Mouse (Mus musculus) mesoderm, embryonic 11.5 days (tissue): ENCODE results near the gene Dnm2.

Experiments used
- DNase-seq: peaks from one replicate; pipeline ENCODE4 v3.0.0-alpha.2; 2012; ENCODE audit warnings: low read depth, low spot score

Dnm2 gene

DNA sequence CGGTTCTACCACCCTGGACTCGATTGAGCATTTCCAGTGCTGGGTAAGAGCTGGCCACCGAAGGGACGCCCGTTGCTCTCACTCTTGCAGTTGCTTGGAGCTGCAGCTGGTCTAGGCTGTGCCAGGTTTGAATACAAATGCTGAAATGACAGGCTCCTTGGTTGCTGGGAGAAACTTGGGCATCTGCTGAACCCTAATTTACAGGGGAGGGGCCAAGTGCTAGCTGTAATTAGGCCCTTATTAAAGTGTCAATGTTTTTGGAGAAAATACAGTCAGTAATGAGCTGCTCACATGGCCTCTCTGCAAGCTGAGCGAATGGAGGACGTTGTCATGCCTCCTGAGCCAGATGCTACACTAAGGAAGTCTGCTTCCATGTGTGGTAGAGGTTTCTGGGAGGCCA lies 6.0 kb downstream of the Dnm2 start:
- DNase-seq, result no peak

GRCm38 (mm10) chr9:21432066-21432465 lies 7.4 kb downstream of the Dnm2 start:
- no peak for DNase-seq

- DNase-seq, result no peak
Observed at GRCm38 (mm10) chr9:21433766-21434165, 9.1 kb downstream of the Dnm2 start.

GRCm38 (mm10) chr9:21434410-21434809 lies 9.7 kb downstream of the Dnm2 start:
- no peak for DNase-seq

GRCm38 (mm10) chr9:21435777-21436635 lies 11.3 kb downstream of the Dnm2 start:
- no peak for DNase-seq

- DNase-seq, result no peak
Observed at GRCm38 (mm10) chr9:21437577-21437976, 12.9 kb downstream of the Dnm2 start.

DNA sequence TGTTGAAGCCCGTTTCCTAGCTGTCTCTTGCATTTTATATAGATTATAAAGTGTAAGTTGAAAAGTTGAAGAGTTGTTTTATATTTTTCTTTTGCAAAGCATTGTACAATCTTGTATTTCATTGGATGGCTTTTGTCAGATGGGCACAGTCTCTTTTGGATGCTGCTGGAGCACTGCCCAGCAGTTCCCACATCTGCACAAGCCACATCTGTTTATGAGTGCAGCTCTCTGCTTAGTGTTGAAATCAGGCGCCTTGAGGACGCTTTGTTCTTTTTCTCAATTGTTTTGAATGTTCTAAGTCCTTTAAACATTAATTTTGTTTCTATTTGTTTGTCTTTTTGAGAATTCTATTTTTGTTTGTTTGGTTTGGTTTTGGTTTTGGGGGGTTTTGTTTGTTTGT lies 13.5 kb downstream of the Dnm2 start:
- DNase-seq, result no peak

DNA sequence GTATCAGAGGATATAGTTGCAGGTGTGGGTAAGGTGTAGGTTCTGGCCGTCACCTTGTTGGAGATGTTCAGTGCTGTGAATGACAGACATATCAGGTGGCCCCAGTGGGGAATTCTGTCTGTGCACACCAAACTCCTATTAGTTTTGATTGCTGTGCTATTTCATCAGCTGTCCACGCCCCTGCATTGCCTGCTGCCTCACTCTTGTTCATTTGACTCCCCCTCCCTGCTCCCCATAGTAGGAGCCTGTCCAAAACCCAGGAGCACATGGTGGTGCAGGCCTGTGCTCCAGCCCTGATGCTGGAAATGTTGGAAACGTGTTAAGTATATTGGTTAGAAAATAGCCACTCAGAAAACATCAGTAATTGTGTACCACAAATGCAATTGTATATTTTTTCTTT lies 14.7 kb downstream of the Dnm2 start:
- no peak for DNase-seq

GRCm38 (mm10) chr9:21439914-21440313 lies 15.2 kb downstream of the Dnm2 start:
- no peak for DNase-seq

DNA sequence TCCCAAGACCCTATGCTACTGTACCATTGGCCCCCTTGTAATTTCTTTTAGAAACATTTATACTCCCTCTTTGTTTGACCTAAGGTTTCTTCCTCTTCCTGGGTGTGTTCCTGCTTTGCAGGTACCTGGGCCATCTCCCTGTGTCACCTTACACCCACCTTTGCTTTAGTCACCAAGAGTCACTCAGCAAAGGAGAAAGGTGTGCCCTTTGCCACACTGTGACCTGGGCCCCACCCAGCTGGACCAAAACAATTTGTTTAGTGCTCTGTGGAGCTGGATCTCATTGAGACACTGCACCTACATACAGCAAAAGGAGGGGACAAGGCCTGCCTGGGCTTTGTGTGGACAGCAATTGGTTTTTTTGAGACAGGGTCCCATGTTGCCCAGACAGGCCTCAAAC lies 15.7 kb downstream of the Dnm2 start:
- no peak for DNase-seq

- no peak for DNase-seq
Observed at GRCm38 (mm10) chr9:21443853-21444252, 19.1 kb downstream of the Dnm2 start.

- no peak for DNase-seq
Observed at GRCm38 (mm10) chr9:21444574-21444973, 19.9 kb downstream of the Dnm2 start.

DNA sequence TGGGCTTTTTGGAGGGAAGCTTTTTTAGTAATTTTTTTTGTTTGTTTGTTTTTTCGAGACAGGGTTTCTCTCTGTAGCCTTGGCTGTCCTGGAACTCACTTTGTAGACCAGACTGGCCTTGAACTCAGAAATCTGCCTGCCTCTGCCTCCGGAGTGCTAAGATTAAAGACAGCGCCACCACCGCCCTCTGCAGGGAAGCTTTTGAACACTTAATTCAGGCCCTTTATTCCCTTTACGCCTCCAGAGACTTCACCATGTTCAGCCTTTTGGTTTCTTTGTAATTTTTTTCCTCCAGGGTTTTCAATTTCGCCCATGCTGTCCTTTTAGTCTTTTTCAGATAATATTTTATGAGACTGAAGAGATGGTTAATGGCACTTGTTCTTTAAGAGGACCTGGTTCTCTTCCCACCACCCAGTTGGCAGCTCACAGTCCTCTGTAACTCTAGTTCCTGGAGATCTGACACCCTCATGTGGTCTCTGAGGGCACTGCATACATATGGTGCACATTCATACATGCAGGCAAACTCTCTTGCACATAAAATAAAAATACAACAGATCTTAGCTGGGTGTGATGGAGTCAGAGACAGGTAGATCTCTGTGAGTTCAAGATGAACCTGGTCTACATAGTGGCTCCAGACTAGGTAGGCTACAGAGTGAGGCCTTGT lies 20.5 kb downstream of the Dnm2 start:
- no peak for DNase-seq

- DNase-seq, result no peak
Observed at GRCm38 (mm10) chr9:21447778-21448177, 23.1 kb downstream of the Dnm2 start.

- no peak for DNase-seq
Observed at GRCm38 (mm10) chr9:21449710-21450109, 25.0 kb downstream of the Dnm2 start.

- DNase-seq, result no peak
Observed at GRCm38 (mm10) chr9:21450270-21450669, 25.6 kb downstream of the Dnm2 start.

GRCm38 (mm10) chr9:21451391-21451790 lies 26.7 kb downstream of the Dnm2 start:
- DNase-seq, result no peak

DNA sequence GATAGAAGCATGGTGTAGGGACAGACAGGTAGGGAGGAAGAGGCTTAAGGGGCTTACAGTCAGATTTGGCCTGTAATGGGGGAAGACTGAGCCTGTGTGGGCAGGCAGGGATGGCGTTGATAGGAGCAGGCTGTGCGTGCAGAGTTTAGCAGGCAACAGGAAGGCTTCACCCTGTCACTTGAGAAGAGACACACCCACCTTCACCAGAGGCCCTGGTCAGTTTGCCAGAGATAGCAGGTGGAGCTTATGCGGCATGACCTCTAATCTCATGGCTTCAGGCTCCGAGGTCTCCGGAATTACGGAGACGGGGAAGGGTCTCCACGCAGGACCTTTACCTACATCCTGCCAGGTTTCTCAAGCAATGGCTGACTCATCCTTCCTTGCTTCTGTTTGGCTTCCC lies 27.2 kb downstream of the Dnm2 start:
- DNase-seq, result no peak

DNA sequence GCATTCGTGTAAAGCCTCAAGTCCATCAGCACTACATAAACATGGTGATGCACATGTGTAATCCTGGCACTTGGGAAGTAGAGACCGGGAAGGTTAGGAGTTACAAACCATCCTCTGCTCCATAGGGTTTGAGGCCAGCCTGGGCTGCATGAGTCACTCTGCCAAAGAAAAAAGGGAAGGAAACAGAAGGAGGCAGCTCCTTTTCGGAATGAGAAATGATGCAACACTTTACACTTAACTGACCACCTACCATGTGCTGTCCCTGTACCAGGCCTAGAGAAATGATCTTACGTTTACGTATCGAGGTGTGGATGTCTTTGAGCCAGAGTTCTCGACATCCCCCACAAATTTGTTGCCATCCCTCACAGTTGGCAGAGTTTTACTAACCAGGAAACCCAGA lies 28.3 kb downstream of the Dnm2 start:
- DNase-seq, result no peak

GRCm38 (mm10) chr9:21453459-21453858 lies 28.8 kb downstream of the Dnm2 start:
- DNase-seq, result no peak

DNA sequence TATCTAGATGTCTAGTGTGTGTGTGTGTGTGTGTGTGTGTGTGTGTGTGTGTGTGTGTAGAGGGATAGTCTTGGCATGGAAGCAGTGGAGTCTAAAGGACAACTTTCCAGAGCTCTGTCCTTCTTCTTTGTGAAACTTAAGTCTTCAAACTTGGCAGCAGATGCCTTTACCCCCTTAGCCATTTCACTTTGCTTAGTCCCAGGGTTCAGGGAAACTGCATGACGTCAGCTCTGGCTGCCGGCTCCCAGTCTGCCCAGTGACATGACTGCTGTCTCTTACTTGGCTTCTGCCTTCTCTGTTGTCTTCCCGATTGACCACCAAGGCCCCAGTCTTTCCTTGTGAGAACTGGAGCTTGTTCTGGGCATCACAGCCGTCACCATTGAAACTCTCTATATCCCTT lies 29.8 kb downstream of the Dnm2 start:
- DNase-seq, result no peak

DNA sequence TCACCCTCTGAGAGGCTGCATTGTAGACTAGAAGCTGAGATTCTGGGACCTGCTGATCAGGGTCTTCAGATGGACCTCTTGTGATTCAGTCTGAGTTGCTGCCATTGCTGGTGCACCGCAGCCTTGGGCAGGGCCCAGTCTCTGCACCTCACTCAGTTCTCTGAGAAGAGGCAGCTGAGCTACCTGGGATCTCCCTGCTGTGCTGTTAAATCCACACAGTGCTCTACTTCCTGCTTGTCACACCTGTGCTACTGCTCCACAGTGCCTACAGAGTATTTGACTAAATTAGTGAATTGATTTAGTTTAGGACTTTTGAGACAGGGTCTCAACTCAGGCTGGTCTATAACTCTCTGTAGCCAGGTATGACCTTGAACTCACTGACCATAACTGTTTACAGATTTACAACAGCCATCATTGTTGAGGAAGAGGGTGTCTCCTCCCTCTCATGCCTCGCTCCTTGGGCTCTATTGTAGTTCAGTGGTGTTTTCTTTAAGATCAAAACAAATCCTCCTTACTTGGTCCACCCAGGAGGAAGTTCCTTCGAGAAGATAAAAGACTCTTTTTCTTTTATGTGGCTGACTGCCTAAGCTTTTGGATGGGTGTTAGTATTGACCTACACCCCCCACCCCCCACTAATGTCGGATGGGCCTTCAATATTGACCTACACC lies 30.5 kb downstream of the Dnm2 start:
- DNase-seq, result no peak
